Mouse (Mus musculus): ENCODE results near the gene Thada.

Gene Thada

GRCm38 (mm10) chr17:84162211-84162760, 303.7 kb downstream of the Thada start:
- peak; percentile 6 to 10 for DNase-seq (ENCODE audit: low spot score in 2 of 2)

- DNase-seq (ENCODE audit: low spot score in 2 of 2), result peak in 1 of 2 experiments; percentile 56
Measured at GRCm38 (mm10) chr17:84161231-84161854, 304.7 kb downstream of the Thada start.

- DNase-seq (ENCODE audit: low spot score in 2 of 2), result no peak
Measured at GRCm38 (mm10) chr17:84158891-84159290, 307.1 kb downstream of the Thada start.

GRCm38 (mm10) chr17:84158461-84158795, 307.6 kb downstream of the Thada start:
- DNase-seq (ENCODE audit: low spot score in 2 of 2), result peak in 1 of 2 experiments; percentile 13

GRCm38 (mm10) chr17:84157743-84158460, 308.1 kb downstream of the Thada start:
- DNase-seq (ENCODE audit: low spot score in 2 of 2), result peak in 1 of 2 experiments; percentile 15

- DNase-seq (ENCODE audit: low spot score in 2 of 2), result peak in 1 of 2 experiments; percentile 12
Measured at GRCm38 (mm10) chr17:84156748-84157742, 309.0 kb downstream of the Thada start.

GRCm38 (mm10) chr17:84156227-84156573, 309.8 kb downstream of the Thada start:
- DNase-seq (ENCODE audit: low spot score in 2 of 2), result peak in 1 of 2 experiments; percentile 14

GRCm38 (mm10) chr17:84155516-84156226, 310.3 kb downstream of the Thada start:
- peak in 1 of 2 experiments; percentile 7 for DNase-seq (ENCODE audit: low spot score in 2 of 2)

- peak in 1 of 2 experiments; percentile 13 for DNase-seq (ENCODE audit: low spot score in 2 of 2)
Measured at GRCm38 (mm10) chr17:84155029-84155338, 311.0 kb downstream of the Thada start.

- DNase-seq (ENCODE audit: low spot score in 2 of 2), result peak; percentile 40 to 55
Measured at GRCm38 (mm10) chr17:84154302-84155028, 311.5 kb downstream of the Thada start.

- DNase-seq (ENCODE audit: low spot score in 2 of 2), result peak; percentile 52 to 54
Measured at GRCm38 (mm10) chr17:84152976-84153786, 312.8 kb downstream of the Thada start.

GRCm38 (mm10) chr17:84152206-84152975, 313.6 kb downstream of the Thada start:
- DNase-seq (ENCODE audit: low spot score in 2 of 2), result peak in 1 of 2 experiments; percentile 29

GRCm38 (mm10) chr17:84151306-84151705, 314.7 kb downstream of the Thada start:
- DNase-seq (ENCODE audit: low spot score in 2 of 2), result peak in 1 of 2 experiments; percentile 17

GRCm38 (mm10) chr17:84150291-84150690, 315.7 kb downstream of the Thada start:
- DNase-seq (ENCODE audit: low spot score in 2 of 2), result peak in 1 of 2 experiments; percentile 10

- DNase-seq (ENCODE audit: low spot score in 2 of 2), result peak in 1 of 2 experiments; percentile 12
Measured at GRCm38 (mm10) chr17:84149566-84149965, 316.4 kb downstream of the Thada start.

GRCm38 (mm10) chr17:84148499-84149484, 317.2 kb downstream of the Thada start:
- DNase-seq (ENCODE audit: low spot score in 2 of 2), result peak; percentile 37 to 45

All from spleen, postnatal 10 days (tissue).